ENCODE assay signal across 11 mouse cellular contexts in the genomic region with DNA sequence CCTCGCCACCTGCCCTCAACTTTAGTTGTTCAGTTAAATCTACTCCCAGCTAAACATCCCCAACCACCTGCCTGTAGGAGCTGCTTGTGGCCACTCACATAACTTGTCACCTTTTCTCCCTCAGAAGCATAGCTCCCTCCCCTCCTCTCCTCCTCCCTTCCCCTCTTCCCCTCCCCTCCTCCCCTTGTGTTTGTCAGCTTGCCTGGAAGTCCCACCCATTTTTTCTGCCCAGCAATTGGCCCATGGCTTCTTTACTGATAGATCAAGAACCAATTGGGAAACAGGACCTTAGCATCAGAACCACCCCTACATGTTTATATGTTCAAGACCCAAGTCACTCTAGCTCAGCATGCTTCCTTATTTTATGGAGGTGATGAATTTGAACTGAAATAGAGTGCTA. TPM values are rescaled to one million over a fixed set of nuclear protein-coding genes. Genes with fewer than 3 reads are reported as not detected.
DNase-seq lines count a peak whose midpoint lies in the region; ATAC-seq and TF ChIP-seq lines count a peak whose summit lies in the region.
"Had no signal": no experiment of that assay in that cellular context is flagged by ENCODE, and none has a peak within 500 bp of the region (broad histone marks: within the 10 kb centered on the region; RNA-seq: fewer than 3 reads in every experiment).

No protein-coding gene starts in this region.

- H3K9me3 ChIP-seq in liver, postnatal 0 days (ENCODE audit: low read length): no peaks in the 10 kb centered on the region
- H3K9me3 ChIP-seq in MEL (replicated peaks; ENCODE audit: insufficient read depth, low read length): no peaks in the 10 kb centered on the region
- H3K9me3 ChIP-seq in embryonic facial prominence, embryonic 10.5 days: no peaks in the 10 kb centered on the region
- H3K9me3 ChIP-seq in liver, embryonic 16.5 days (replicated peaks; ENCODE audit: control insufficient read depth, low read length): no peaks in the 10 kb centered on the region
- H3K9me3 ChIP-seq: midbrain, embryonic 12.5 days; neural tube, embryonic 15.5 days had no signal

- no peaks in the 10 kb centered on the region for H3K79me2 ChIP-seq in MEL (ENCODE audit: control insufficient read depth, insufficient read depth, low read length, poor library complexity)

- no peak for ATAC-seq in liver, postnatal 0 days
- ATAC-seq in liver, embryonic 16.5 days (ENCODE audit: low read depth): 0 out of 2 replicates have a peak, but pooled peaks have one; percentile 35
- ATAC-seq: forebrain, postnatal 0 days had no signal

- no peak overlapping the region for H3K4me3 ChIP-seq in liver, postnatal 0 days (ENCODE audit: low read depth, low read length)
- no peak overlapping the region for H3K4me3 ChIP-seq in MEL (ENCODE audit: control insufficient read depth in 1 of 2, insufficient read depth in 1 of 2, low read depth in 2 of 2, low read length in 2 of 2)
- no peak overlapping the region for H3K4me3 ChIP-seq in embryonic facial prominence, embryonic 10.5 days
- no peak overlapping the region for H3K4me3 ChIP-seq in liver, embryonic 16.5 days (ENCODE audit: low read depth, low read length)
- H3K4me3 ChIP-seq: midbrain, embryonic 12.5 days; neural tube, embryonic 15.5 days had no signal

- DNase-seq in liver (peak; percentile 22), MEL (ENCODE audit: low read depth, low spot score) (peak; percentile 64)
- no peak for DNase-seq in liver, postnatal 0 days
- DNase-seq in embryonic facial prominence, embryonic 10.5 days (ENCODE audit: low spot score): peak; percentile 34
- DNase-seq in layer of hippocampus, postnatal 10 days (ENCODE audit: low spot score in 2 of 2): no peak
- no peak for DNase-seq in cerebellum, adult 8-10 months
- DNase-seq: forebrain, postnatal 0 days; thymus, postnatal 36 days had no signal

- WGBS in liver, postnatal 0 days (ENCODE audit: insufficient replicate concordance): 67% methylated on average over 1 of the region's 1 CpGs
- WGBS in embryonic facial prominence, embryonic 10.5 days: 79% methylated on average over 1 of the region's 1 CpGs
- 36% methylated on average over 1 of the region's 1 CpGs for WGBS in liver, embryonic 16.5 days (ENCODE audit: insufficient replicate concordance)

- H3K4me1 ChIP-seq in liver, postnatal 0 days (ENCODE audit: insufficient read depth): no peaks in the 10 kb centered on the region
- no peaks in the 10 kb centered on the region for H3K4me1 ChIP-seq in MEL (ENCODE audit: control insufficient read depth in 1 of 2, insufficient read depth in 2 of 2, low read length in 2 of 2)
- peaks cover 23% of the 10 kb centered on the region for H3K4me1 ChIP-seq in embryonic facial prominence, embryonic 10.5 days
- no peaks in the 10 kb centered on the region for H3K4me1 ChIP-seq in liver, embryonic 16.5 days (ENCODE audit: control insufficient read depth, low read depth, low read length)
- H3K4me1 ChIP-seq: neural tube, embryonic 15.5 days had no signal

- H3K36me3 ChIP-seq in liver, postnatal 0 days (replicated peaks; ENCODE audit: insufficient read depth, low read length): no peaks in the 10 kb centered on the region
- H3K36me3 ChIP-seq in MEL (ENCODE audit: control insufficient read depth in 1 of 2, insufficient read depth in 2 of 2, low read length in 2 of 2): peaks cover 0 to 2% of the 10 kb centered on the region in 2 experiments; a peak in 1 of 4 replicates
- no peaks in the 10 kb centered on the region for H3K36me3 ChIP-seq in embryonic facial prominence, embryonic 10.5 days (replicated peaks)
- H3K36me3 ChIP-seq in liver, embryonic 16.5 days (ENCODE audit: control insufficient read depth, insufficient read depth): no peaks in the 10 kb centered on the region
- H3K36me3 ChIP-seq: midbrain, embryonic 12.5 days; neural tube, embryonic 15.5 days had no signal

- no peak for TF ChIP-seq POLR2A in MEL (IDR thresholded peaks at IDR 0.05; ENCODE audit: control insufficient read depth in 1 of 2, insufficient read depth in 1 of 2, low read depth in 1 of 2, low read length in 2 of 2, poor library complexity in 1 of 2)

- no peak for TF ChIP-seq RAD21 in MEL (IDR thresholded peaks at IDR 0.05; ENCODE audit: low read depth, low read length)

- TF ChIP-seq CTCF in liver, postnatal 0 days (IDR thresholded peaks at IDR 0.05; ENCODE audit: low read depth): no peak
- no peak for TF ChIP-seq CTCF in MEL (IDR thresholded peaks at IDR 0.05 in 2 of 3, conservative IDR thresholded peaks at IDR 0.05 in 1 of 3; ENCODE audit: control insufficient read depth in 1 of 3, insufficient read depth in 1 of 3, low read depth in 2 of 3, low read length in 3 of 3, poor library complexity in 1 of 3, severe bottlenecking in 1 of 3)

- H3K27ac ChIP-seq in liver, postnatal 0 days (ENCODE audit: low read depth): no peak overlapping the region
- no peak overlapping the region for H3K27ac ChIP-seq in MEL (ENCODE audit: control insufficient read depth, low read depth, low read length)
- H3K27ac ChIP-seq in embryonic facial prominence, embryonic 10.5 days (replicated peaks): no peak overlapping the region
- no peak overlapping the region for H3K27ac ChIP-seq in liver, embryonic 16.5 days (ENCODE audit: low read length)
- H3K27ac ChIP-seq: midbrain, embryonic 12.5 days; neural tube, embryonic 15.5 days had no signal

- H3K27me3 ChIP-seq in liver, postnatal 0 days (ENCODE audit: insufficient read depth, low read length): no peaks in the 10 kb centered on the region
- peaks cover 5 to 10% of the 10 kb centered on the region in 2 experiments for H3K27me3 ChIP-seq in MEL (ENCODE audit: control insufficient read depth in 1 of 2, insufficient read depth in 2 of 2, low read length in 2 of 2)
- H3K27me3 ChIP-seq in embryonic facial prominence, embryonic 10.5 days (replicated peaks; ENCODE audit: low read depth, poor library complexity, severe bottlenecking): no peaks in the 10 kb centered on the region
- H3K27me3 ChIP-seq in liver, embryonic 16.5 days (ENCODE audit: control insufficient read depth, insufficient read depth, low read depth, low read length): no peaks in the 10 kb centered on the region
- H3K27me3 ChIP-seq: midbrain, embryonic 12.5 days; neural tube, embryonic 15.5 days had no signal

- H3K9ac ChIP-seq in liver, postnatal 0 days (replicated peaks): no peak overlapping the region
- H3K9ac ChIP-seq in MEL (ENCODE audit: control insufficient read depth, low read depth, low read length, poor library complexity, severe bottlenecking): no peak overlapping the region
- no peak overlapping the region for H3K9ac ChIP-seq in liver, embryonic 16.5 days (ENCODE audit: low read depth, low read length)
- H3K9ac ChIP-seq: forebrain, postnatal 0 days; midbrain, embryonic 12.5 days; neural tube, embryonic 15.5 days had no signal

- H3K4me2 ChIP-seq in liver, postnatal 0 days (ENCODE audit: low read depth, low read length): no peak overlapping the region
- H3K4me2 ChIP-seq in liver, embryonic 16.5 days (ENCODE audit: low read depth, low read length): no peak overlapping the region
- H3K4me2 ChIP-seq: midbrain, embryonic 12.5 days; neural tube, embryonic 15.5 days had no signal

- TF ChIP-seq EP300 in liver, postnatal 0 days (IDR thresholded peaks at IDR 0.05; ENCODE audit: low read depth): no peak
- TF ChIP-seq EP300 in MEL (IDR thresholded peaks at IDR 0.05; ENCODE audit: low read depth in 1 of 2, low read length in 2 of 2): no peak

TF ChIP-seq in MEL, 35 proteins besides CTCF, POLR2A, EP300 and RAD21:
- TF ChIP-seq SIN3A (IDR thresholded peaks at IDR 0.05; ENCODE audit: low read length): no peak
- TF ChIP-seq MXI1 (IDR thresholded peaks at IDR 0.05; ENCODE audit: low read depth, low read length): no peak
- TF ChIP-seq RCOR1 (IDR thresholded peaks at IDR 0.05; ENCODE audit: low read depth, low read length): no peak
- TF ChIP-seq MYB (IDR thresholded peaks at IDR 0.05; ENCODE audit: low read depth, low read length): no peak
- no peak for TF ChIP-seq ZKSCAN1 (IDR thresholded peaks at IDR 0.05; ENCODE audit: low read depth, low read length)
- no peak for TF ChIP-seq MAZ (IDR thresholded peaks at IDR 0.05; ENCODE audit: low read depth, low read length)
- TF ChIP-seq ELF1 (IDR thresholded peaks at IDR 0.05; ENCODE audit: low read depth, low read length): no peak

RNA-seq across cellular contexts. Expression of a gene that starts 22.9 kb away (rescaled TPM):
- 14.9 and 15.5 TPM in 2 replicates for polyA plus RNA-seq in liver, postnatal 0 days (2015; fragmentation: Nextera tagmentation; extraction: Ambion mirVana)
- 0.08 TPM in 1 of 2 replicates, not detected in the other for total RNA-seq in MEL (2012; rRNA removed)
- under 1 TPM in 1 of 2 experiments, not detected in 1; 0.35 TPM for polyA plus RNA-seq in MEL (2012; ENCODE audit: insufficient read depth in 1 of 2, insufficient read length in 2 of 2, low read depth in 1 of 2, low replicate concordance in 2 of 2, missing spikeins in 1 of 2)
- 192 and 210 TPM in 2 replicates for polyA plus RNA-seq in embryonic facial prominence, embryonic 10.5 days (2016; fragmentation: Nextera tagmentation; extraction: Ambion mirVana)
- 18.1 and 21.5 TPM in 2 replicates for polyA plus RNA-seq in liver, embryonic 16.5 days (2015; fragmentation: Nextera tagmentation; extraction: Ambion mirVana)
- 10 to 100 TPM; 74.6 to 75.2 TPM for total RNA-seq in layer of hippocampus, postnatal 10 days (2021)

Comparison
In these comparisons a context has a peak if more than half of its experiments do, and no peak if none do; other contexts are left out.
1. DNase-seq: peak in liver (single experiment), MEL (single experiment) and embryonic facial prominence, embryonic 10.5 days (single experiment); none in liver, postnatal 0 days (single experiment), layer of hippocampus, postnatal 10 days (0 of 2) and cerebellum, adult 8-10 months (single experiment).
2. RNA of a gene that starts 22.9 kb away (polyA plus RNA-seq): 192 to 210 TPM in embryonic facial prominence, embryonic 10.5 days, 18.1 to 21.5 TPM in liver, embryonic 16.5 days and 14.9 to 15.5 TPM in liver, postnatal 0 days; 0.35 TPM in MEL; every median in the first group is over 10 times any median in the second.